Mouse (Mus musculus): ENCODE results near the gene S100a2. TPM values are rescaled to one million over a fixed set of nuclear protein-coding genes. Genes with fewer than 3 reads are reported as not detected.

S100a2 gene
- polyA plus RNA-seq, 1 experiment from 2014 or later, result not detected

Other genes with a start within 250 kb of the S100a2 start
- 5.7 and 6.2 TPM in 2 replicates for gene Slc27a3, start 200.3 kb upstream of the S100a2 start, polyA plus RNA-seq (2014; fragmentation: Nextera tagmentation; extraction: Ambion mirVana)
- gene Ints3, start 156.6 kb upstream of the S100a2 start, polyA plus RNA-seq (2014; fragmentation: Nextera tagmentation; extraction: Ambion mirVana), result 25.3 and 26.9 TPM in 2 replicates
- 5.3 and 8.1 TPM in 2 replicates for gene Npr1, start 124.4 kb upstream of the S100a2 start, polyA plus RNA-seq (2014; fragmentation: Nextera tagmentation; extraction: Ambion mirVana)
- 148 and 151 TPM in 2 replicates for gene Ilf2, start 114.1 kb upstream of the S100a2 start, polyA plus RNA-seq (2014; fragmentation: Nextera tagmentation; extraction: Ambion mirVana)
- 76.0 TPM in 2 replicates for gene Snapin, start 99.2 kb upstream of the S100a2 start, polyA plus RNA-seq (2014; fragmentation: Nextera tagmentation; extraction: Ambion mirVana)
- 70.3 and 73.9 TPM in 2 replicates for gene Chtop, start 80.7 kb upstream of the S100a2 start, polyA plus RNA-seq (2014; fragmentation: Nextera tagmentation; extraction: Ambion mirVana)
- 137 and 138 TPM in 2 replicates for gene S100a1, start 75.9 kb upstream of the S100a2 start, polyA plus RNA-seq (2014; fragmentation: Nextera tagmentation; extraction: Ambion mirVana)
- 59.7 and 65.4 TPM in 2 replicates for gene S100a13, start 75.8 kb upstream of the S100a2 start, polyA plus RNA-seq (2014; fragmentation: Nextera tagmentation; extraction: Ambion mirVana)
- gene S100a14, start 63.4 kb upstream of the S100a2 start, polyA plus RNA-seq (2014; fragmentation: Nextera tagmentation; extraction: Ambion mirVana), result not detected in 2 replicates
- 26.9 and 28.4 TPM in 2 replicates for gene S100a16, start 53.0 kb upstream of the S100a2 start, polyA plus RNA-seq (2014; fragmentation: Nextera tagmentation; extraction: Ambion mirVana)
- gene S100a3, start 29.7 kb upstream of the S100a2 start, polyA plus RNA-seq (2014; fragmentation: Nextera tagmentation; extraction: Ambion mirVana), result 0.24 TPM in 1 of 2 replicates, not detected in the other
- not detected in 2 replicates for gene Gm42674, start 11.7 kb downstream of the S100a2 start, polyA plus RNA-seq (2014; fragmentation: Nextera tagmentation; extraction: Ambion mirVana)
- gene S100a4, start 13.5 kb downstream of the S100a2 start, polyA plus RNA-seq (2014; fragmentation: Nextera tagmentation; extraction: Ambion mirVana), result 3.4 and 3.5 TPM in 2 replicates
- not detected in 2 replicates for gene S100a5, start 18.3 kb downstream of the S100a2 start, polyA plus RNA-seq (2014; fragmentation: Nextera tagmentation; extraction: Ambion mirVana)
- 43.6 and 44.5 TPM in 2 replicates for gene S100a6, start 22.6 kb downstream of the S100a2 start, polyA plus RNA-seq (2014; fragmentation: Nextera tagmentation; extraction: Ambion mirVana)
- not detected in 2 replicates for gene S100a7a, start 63.8 kb downstream of the S100a2 start, polyA plus RNA-seq (2014; fragmentation: Nextera tagmentation; extraction: Ambion mirVana)
- gene S100a8, start 78.7 kb downstream of the S100a2 start, polyA plus RNA-seq (2014; fragmentation: Nextera tagmentation; extraction: Ambion mirVana), result 1.9 and 5.2 TPM in 2 replicates
- 1.3 and 6.2 TPM in 2 replicates for gene S100a9, start 105.5 kb downstream of the S100a2 start, polyA plus RNA-seq (2014; fragmentation: Nextera tagmentation; extraction: Ambion mirVana)
- gene Pglyrp4, start 136.7 kb downstream of the S100a2 start, polyA plus RNA-seq (2014; fragmentation: Nextera tagmentation; extraction: Ambion mirVana), result not detected in 2 replicates
- not detected in 2 replicates for gene Gm5849, start 187.6 kb downstream of the S100a2 start, polyA plus RNA-seq (2014; fragmentation: Nextera tagmentation; extraction: Ambion mirVana)

Data from heart, embryonic 11.5 days (tissue).